Mouse (Mus musculus) frontal cortex, postnatal 36 days (tissue): ENCODE measurements at regions not wholly inside any gene's neighbourhood (a gene's known extent, or its start where the extent isn't known, plus 50 kb on each side); places are given as distances from the start of the nearest gene placed in this dataset.

Experiments used
- DNase-seq, 2 experiments: peaks; one replicate each; pipeline ENCODE4 v3.0.0; 2022; ENCODE audit warnings: low spot score in 2 of 2

DNA sequence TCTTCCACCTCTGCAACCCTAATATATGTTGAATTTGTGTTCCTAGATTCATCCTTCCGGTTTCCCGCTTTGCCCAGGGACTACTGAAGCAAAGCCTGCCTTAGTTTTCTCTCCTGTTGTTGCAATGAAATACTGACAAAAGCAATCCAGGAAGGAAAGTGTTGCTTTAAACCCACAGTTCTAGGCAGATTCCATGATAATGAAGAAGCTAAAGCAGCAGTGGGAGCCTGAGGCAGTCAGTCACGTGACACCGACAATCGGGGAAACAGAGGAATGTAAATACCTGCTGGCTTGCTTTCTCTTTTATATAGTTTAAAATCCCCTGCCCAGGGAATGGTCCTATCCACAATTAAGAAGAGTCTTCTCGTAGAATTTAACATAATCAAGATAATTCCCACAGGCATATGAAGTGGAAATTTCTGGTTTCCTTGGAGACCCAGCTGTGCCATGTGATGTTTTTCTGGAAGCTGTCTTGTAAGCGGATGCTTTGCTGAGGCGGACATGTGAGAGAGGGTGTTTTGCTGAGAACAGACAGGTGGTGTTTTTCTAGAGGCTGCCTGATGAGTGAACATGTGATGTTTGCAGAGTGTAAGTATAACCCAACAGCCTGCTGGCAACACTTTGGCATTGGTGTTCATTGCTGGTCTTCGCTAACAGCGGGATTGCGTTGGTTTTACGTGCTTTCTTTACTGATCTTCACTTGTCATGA lies 398.0 kb downstream of the Prim2 start:
- DNase-seq, result peak; percentile 31 to 58

DNA sequence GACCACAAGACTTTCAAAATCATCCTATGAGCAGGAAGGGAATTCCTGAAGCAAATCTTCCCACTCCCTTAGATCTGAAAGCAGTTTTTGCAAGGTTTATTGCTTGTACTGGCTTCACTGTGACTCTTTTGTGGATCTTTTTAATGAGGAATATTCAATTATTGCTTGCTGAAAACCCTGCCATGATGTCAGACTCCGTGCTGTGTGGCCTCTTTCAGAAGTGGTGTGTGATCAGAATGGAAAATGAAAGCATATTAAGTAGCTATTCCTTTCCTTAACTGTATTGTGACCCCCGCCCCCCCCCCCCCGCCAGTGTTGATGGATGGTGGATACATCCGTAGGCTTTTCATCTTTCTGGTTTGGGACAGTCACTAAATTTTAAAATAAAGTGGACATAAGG lies 400.4 kb downstream of the Prim2 start:
- no peak for DNase-seq

- DNase-seq, result no peak
These were observed 403.7 kb downstream of the Prim2 start for GRCm38 (mm10) chr1:33265731-33266415.

DNA sequence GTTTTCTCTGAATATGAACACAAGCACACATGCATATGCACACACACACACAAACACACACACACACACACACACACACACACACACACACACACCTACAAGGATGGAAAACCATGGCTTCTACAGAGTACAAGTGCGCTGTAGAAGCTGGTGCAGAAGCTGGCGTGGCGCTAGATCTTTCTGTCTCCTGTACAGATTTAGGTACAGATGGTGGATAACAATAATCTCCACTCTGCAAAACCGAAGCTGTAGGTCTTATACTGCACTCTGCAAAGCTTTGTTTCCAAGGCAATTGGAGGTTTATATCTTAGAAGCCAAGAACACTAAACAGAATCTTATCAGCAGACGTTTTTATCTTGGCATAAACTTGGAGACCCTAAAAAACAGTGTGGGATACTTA lies 420.1 kb downstream of the Prim2 start:
- peak in 1 of 2 experiments; percentile 5 for DNase-seq

- DNase-seq, result no peak
These were observed 422.5 kb downstream of the Prim2 start for GRCm38 (mm10) chr1:33247076-33247475.

DNA sequence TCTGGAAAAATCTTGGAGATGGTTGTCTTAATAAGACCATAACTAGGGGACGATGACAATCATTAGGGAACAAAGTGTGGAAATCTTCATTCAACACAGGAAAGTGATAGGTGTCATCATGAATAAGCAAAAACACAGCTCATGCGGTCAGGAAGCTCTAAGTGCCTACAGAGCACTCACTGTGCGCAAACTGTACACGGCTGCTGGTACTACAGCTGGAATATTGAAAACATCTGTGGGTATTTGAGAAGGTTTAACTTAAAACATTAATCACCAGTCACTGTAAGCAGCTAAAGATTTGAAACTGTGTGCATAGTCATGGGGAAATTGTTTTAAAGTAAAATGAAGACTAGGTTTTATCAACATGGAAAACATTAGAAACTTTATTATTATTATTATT lies 424.4 kb downstream of the Prim2 start:
- DNase-seq, result no peak

DNA sequence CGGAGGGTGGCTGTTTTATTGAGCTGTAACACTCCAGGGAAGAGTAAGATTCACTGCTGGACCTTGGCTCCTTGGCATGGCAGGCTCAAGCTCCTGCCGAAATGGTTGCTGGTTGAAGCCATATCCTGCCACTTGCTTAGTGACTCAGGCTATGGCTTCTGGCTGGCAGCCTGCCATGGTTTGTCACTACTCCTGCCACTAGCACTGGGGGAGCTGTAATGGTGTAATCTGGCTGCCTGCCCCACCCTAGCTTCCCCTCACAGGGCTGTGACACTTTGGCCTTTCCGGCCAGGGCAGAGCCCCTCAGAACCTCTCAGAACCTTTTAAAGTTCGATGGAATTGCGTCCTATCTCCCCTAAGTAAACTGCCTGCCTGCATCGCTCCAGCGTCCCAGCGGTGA lies 424.9 kb downstream of the Prim2 start:
- no peak for DNase-seq

DNA sequence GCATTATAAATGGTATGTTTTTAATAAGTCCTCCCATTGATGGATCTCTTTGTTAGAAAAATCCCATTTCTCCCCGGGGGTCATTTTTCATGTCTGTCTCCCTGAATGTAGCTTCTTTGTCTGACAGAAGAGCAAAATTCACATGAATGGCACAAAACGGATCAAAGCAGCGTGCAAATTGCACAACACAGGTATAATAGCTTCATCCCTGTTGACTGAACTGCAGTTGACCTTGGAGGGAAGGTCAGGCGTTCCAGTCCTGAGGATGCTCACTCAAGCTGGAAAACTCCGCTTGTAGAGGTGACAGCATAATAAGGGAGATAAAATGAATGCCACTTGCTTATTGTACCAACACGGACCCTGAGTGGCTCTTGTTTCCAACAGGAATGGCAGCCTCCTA lies 446.6 kb downstream of the Prim2 start:
- DNase-seq, result no peak

- DNase-seq, result peak; percentile 1 to 10
These were observed 454.8 kb downstream of the Prim2 start for GRCm38 (mm10) chr1:33214815-33215214.

DNA sequence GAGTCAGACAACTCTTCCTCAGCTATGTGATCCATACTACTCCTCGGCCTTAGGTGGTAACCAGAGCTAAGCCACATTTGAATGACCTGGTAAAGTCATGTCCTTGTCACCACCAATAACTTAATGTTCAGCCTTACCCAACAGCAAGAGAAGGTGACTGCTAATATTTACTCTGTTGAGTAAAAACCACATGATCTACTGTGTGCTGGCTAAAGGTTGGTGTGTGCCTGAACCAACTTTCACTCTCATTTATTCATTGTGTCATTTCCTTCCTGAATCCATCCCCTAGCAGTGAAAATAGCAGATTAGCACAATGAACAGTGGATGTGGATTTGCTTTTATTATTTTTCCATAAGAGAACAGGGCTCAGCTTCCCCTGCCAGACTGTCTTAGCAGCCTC lies 455.2 kb downstream of the Prim2 start:
- DNase-seq, result no peak

GRCm38 (mm10) chr1:33201571-33202189 lies 467.9 kb downstream of the Prim2 start:
- no peak for DNase-seq

DNA sequence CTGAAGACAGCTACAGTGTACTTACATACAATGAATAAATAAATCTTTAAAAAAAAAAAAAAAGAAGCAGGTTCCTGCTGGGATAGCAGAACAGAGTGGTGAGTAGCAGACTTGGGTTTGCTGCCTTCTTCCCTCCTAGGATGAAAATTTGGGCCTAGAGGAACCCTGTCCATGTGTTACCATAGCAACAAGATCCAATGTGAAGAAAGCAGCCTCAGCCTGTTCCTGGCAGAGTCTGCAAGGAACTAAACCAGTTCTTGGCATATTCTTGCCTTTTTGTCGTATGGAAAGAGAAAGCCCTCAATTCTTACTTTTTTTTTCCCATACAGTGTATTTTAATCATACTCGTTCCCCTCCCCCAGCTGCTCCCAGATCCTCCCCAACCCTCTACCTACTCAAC lies 474.5 kb downstream of the Prim2 start:
- peak; percentile 5 to 31 for DNase-seq

GRCm38 (mm10) chr1:33174646-33175435 lies 494.8 kb downstream of the Prim2 start:
- peak; percentile 46 to 59 for DNase-seq

GRCm38 (mm10) chr1:33136991-33137390 lies 532.6 kb downstream of the Prim2 start:
- DNase-seq, result no peak

DNA sequence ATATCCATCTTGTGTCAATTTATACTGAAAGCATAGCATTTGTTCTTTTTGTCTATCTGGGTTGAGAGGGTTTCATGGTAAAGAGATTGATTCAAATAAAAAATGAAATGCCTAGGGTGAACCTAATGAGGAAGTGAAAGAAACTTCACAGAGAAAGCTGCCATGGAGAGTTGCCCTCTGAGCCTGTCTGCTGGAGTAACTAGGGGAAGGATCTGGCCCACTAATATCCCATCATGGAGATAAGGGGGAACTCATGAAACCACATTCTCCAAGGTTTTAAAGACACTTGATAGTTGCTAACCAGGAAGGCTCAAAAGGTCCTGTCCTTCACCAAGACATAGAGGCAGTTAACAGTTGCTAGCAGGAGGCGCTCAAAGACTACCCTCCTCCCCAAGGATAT lies 539.2 kb downstream of the Prim2 start:
- DNase-seq, result no peak

DNA sequence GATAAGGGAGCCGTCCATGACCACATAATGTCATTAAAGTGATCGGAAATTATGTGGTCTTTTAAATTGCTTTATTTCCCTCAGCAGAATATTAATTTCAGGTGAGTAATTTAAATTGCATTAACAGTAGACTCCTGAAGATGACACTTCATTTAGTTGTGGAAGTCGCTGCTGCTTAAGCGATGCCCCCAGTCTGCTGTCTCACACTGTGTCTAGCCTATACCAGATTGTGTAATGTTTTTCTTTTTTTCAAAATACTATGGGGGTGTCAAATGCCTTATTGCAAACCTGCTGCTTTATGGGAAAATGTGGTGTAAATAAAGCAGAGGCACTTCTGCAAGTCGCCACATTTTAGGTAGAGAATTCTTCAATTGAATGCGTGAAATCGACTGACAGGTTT lies 544.5 kb downstream of the Prim2 start:
- no peak for DNase-seq

GRCm38 (mm10) chr1:33106286-33106685 lies 559.2 kb upstream of the Gm5415 start:
- DNase-seq, result no peak

- no peak for DNase-seq
These were observed 557.2 kb upstream of the Gm5415 start for GRCm38 (mm10) chr1:33104296-33104695.

DNA sequence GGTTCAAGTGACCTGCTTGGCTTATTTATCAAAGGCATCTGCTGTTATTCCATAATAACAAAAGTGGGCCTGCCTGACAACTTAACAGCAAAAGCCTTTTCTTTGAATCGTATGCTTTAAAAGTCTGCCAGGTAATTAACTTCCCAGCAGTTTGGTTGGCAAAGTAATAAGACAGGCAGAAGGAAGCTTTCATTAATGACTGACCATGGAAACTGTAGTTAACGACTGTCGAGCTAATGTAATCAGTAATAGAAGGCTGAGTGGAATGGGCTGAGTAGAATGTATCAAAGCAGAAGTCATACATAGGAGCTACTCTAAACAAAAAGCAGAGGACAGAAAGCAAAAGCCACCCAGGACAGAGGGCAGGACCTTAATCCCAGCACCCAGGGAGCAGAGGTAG lies 551.0 kb upstream of the Gm5415 start:
- no peak for DNase-seq

DNA sequence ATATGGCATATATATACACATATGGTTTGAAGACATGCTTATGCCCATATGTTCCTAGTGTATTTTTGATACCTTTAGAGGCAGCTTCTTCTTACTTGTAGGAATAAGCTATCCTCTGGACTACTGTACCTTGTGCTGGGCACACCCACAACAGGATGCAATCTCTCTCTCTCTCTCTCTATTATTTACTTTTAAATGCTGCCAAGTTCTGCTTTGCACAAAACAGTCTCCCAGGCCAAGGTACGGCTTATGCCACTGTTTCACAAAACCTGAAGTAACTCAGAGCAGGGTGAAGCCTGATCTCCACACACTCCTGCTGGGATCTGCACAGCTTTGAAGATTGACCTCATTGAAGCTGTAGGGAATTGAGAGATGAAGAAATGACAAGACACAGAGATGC lies 549.8 kb upstream of the Gm5415 start:
- DNase-seq, result no peak

- DNase-seq, result no peak
These were observed 527.5 kb upstream of the Gm5415 start for GRCm38 (mm10) chr1:33074551-33074950.

DNA sequence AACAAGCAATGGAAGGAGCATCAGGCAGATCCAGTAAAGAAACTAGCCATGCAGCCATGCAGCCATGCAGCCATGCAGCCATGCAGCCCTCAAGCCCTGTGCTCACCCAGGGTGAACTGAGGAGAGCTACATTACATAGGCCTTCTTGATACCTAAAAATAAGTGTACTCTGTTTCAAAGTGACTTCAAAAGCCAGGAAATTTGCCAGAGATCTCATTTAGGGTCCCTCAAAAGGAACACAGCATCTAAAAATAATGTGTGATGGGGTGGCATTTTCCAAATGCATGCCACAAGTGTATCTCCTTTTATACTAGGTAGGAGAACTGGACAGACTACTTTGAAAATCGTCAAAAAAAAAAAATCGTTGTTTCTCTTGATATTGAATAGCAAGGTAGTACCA lies 510.9 kb upstream of the Gm5415 start:
- DNase-seq, result no peak
